15 mouse cellular contexts compared by ENCODE assay signal in genomic region chr5:84184189-84184588, GRCm38 (mm10).
"Had no signal": no experiment of that assay in that cellular context is flagged by ENCODE, and none has a peak within 500 bp of the region (broad histone marks: within the 10 kb centered on the region; RNA-seq: fewer than 3 reads in every experiment).

No protein-coding gene starts in this region.

- H3K4me2 ChIP-seq: liver, embryonic 13.5 days; liver, embryonic 15.5 days; lung, embryonic 15.5 days; neural tube, embryonic 12.5 days had no signal

- DNase-seq: liver, embryonic 13.5 days; liver, postnatal 0 days; lung, adult 2 months; lung, postnatal 14 days; lung, postnatal 36 days; right cerebral cortex, postnatal 14 days; thymus, adult 18-20 months; thymus, postnatal 14 days; thymus, postnatal 36 days had no signal

- H3K4me1 ChIP-seq: liver, embryonic 13.5 days; liver, embryonic 15.5 days; lung, embryonic 15.5 days; megakaryocyte, embryonic 14.5 days; neural tube, embryonic 12.5 days had no signal

- H3K27ac ChIP-seq: liver, embryonic 13.5 days; liver, embryonic 15.5 days; lung, embryonic 15.5 days; macrophage; neural tube, embryonic 12.5 days had no signal

- H3K9ac ChIP-seq: liver, embryonic 13.5 days; liver, embryonic 15.5 days; liver, postnatal 0 days; lung, embryonic 15.5 days; neural tube, embryonic 12.5 days had no signal

- H3K36me3 ChIP-seq: liver, embryonic 13.5 days; liver, embryonic 15.5 days; lung, embryonic 15.5 days; neural tube, embryonic 12.5 days had no signal

- H3K4me3 ChIP-seq: liver, embryonic 13.5 days; liver, embryonic 15.5 days; lung, embryonic 15.5 days; megakaryocyte, embryonic 14.5 days; neural tube, embryonic 12.5 days had no signal

- H3K27me3 ChIP-seq: liver, embryonic 13.5 days; liver, embryonic 15.5 days; lung, embryonic 15.5 days; megakaryocyte, embryonic 14.5 days; neural tube, embryonic 12.5 days had no signal

- H3K9me3 ChIP-seq: liver, embryonic 13.5 days; liver, embryonic 15.5 days; lung, embryonic 15.5 days; megakaryocyte, embryonic 14.5 days; neural tube, embryonic 12.5 days had no signal

- ATAC-seq: liver, postnatal 0 days; lung, postnatal 0 days had no signal
